Mouse (Mus musculus) stomach, embryonic 14.5 days (tissue): ENCODE data around the gene Vwa1. TPM values are rescaled to one million over a fixed set of nuclear protein-coding genes. Genes with fewer than 3 reads are reported as not detected.
A peak's percentile ranks its signal among the peaks of the same experiment; 100 is the strongest.

ENCODE experiments used
- ATAC-seq: fragments of 200-750 bp; cut with Nextera tagmentation; 2 replicates; pipeline ENCODE4 v1.8.0; 2017; ENCODE audit warnings: low read depth, moderate TSS enrichment; ENCODE audit not compliant: insufficient number of reproducible peaks, insufficient read depth, low FRiP score
- H3K27ac ChIP-seq: fragments of 300-500 bp; sonication (generic); 2 replicates; pipeline ENCODE4 v1.5.1; 2014; ENCODE audit warnings: mild to moderate bottlenecking, low read length, moderate library complexity, mixed read lengths
- H3K27me3 ChIP-seq: fragments of 300-500 bp; sonication (generic); 2 replicates; pipeline ENCODE4 v1.6.1; 2014; ENCODE audit warnings: low read length, control low read depth, mixed read lengths; ENCODE audit not compliant: control insufficient read depth, insufficient read depth
- H3K36me3 ChIP-seq: fragments of 300-500 bp; sonication (generic); 2 replicates; pipeline ENCODE4 v1.6.1; 2014; ENCODE audit warnings: mild to moderate bottlenecking, control low read depth, low read length, moderate library complexity, mixed read lengths; ENCODE audit not compliant: control insufficient read depth, insufficient read depth
- H3K4me1 ChIP-seq: fragments of 300-500 bp; sonication (generic); 2 replicates; pipeline ENCODE4 v1.6.1; 2014; ENCODE audit warnings: low read length, control low read depth, mixed read lengths; ENCODE audit not compliant: control insufficient read depth, insufficient read depth
- H3K4me2 ChIP-seq: fragments of 300-500 bp; sonication (generic); replicated peaks from 2 replicates; pipeline ENCODE4 v1.6.1; 2014; ENCODE audit warnings: low read depth, low read length, control low read depth
- H3K4me3 ChIP-seq: fragments of 300-500 bp; sonication (generic); 2 replicates; pipeline ENCODE4 v1.5.1; 2014; ENCODE audit warnings: low read depth, low read length, control low read depth
- H3K9ac ChIP-seq: fragments of 300-500 bp; sonication (generic); replicated peaks from 2 replicates; pipeline ENCODE4 v1.6.1; 2014; ENCODE audit warnings: low read depth, mild to moderate bottlenecking, control low read depth, low read length, moderate library complexity, mixed read lengths
- H3K9me3 ChIP-seq: fragments of 300-500 bp; sonication (generic); 2 replicates; pipeline ENCODE4 v1.6.1; 2016; ENCODE audit warnings: low read depth, low read length, control low read depth; ENCODE audit not compliant: control insufficient read depth
- WGBS: fragments of 180-500 bp; shearing (Covaris S2); extraction: QIAGEN DNeasy Blood & Tissue Kit; methylation state at CpG from one replicate; pipeline ENCODE4 v1.1.7; 2014; 5-methylcytosine and 5-hydroxymethylcytosine counted together
- polyA plus RNA-seq: library from polyadenylated mRNA; unstranded; fragments of >200 nt; fragmentation: Nextera tagmentation; extraction: Ambion mirVana; gene quantifications from 2 replicates; pipeline ENCODE4 v1.2.1, GENCODE M21; 2014

Gene Vwa1
- polyA plus RNA-seq, 1 experiment from 2014 or later: 26.8 TPM

GRCm38 (mm10) chr4:155775855-155776254, 1.4 kb upstream of the Vwa1 start:
- H3K27me3 ChIP-seq: no peaks in the 10 kb centered on the region
- H3K9ac ChIP-seq: no peak overlapping the region
- no peaks in the 10 kb centered on the region for H3K9me3 ChIP-seq
- ATAC-seq: no peak
- no peak overlapping the region for H3K4me2 ChIP-seq
- H3K4me3 ChIP-seq: no peak overlapping the region
- WGBS: 75% methylated on average over 3 of the region's 3 CpGs
- H3K4me1 ChIP-seq: peaks cover 17% of the 10 kb centered on the region; the same call in 1 of the 2 replicates
- H3K36me3 ChIP-seq: no peaks in the 10 kb centered on the region
- peak overlapping the region; percentile 89; the same call in 1 of the 2 replicates for H3K27ac ChIP-seq

GRCm38 (mm10) chr4:155774971-155775740, 658 bp upstream of the Vwa1 start:
- H3K27ac ChIP-seq: peak overlapping the region; percentile 89
- H3K4me3 ChIP-seq: peak overlapping the region; percentile 37; the same call in 1 of the 2 replicates
- no peaks in the 10 kb centered on the region for H3K9me3 ChIP-seq

GRCm38 (mm10) chr4:155773335-155774078, 991 bp downstream of the Vwa1 start:
- Histone ChIP-seq H3K4me3 (peak overlapping the region; percentile 37), H3K4me2 (peak overlapping the region; percentile 80), H3K4me1 (peaks cover 25% of the 10 kb centered on the region; the same call in 1 of the 2 replicates), H3K9ac (0 out of 2 replicates have a peak overlapping the region, but pooled peaks have one; percentile 25), H3K9me3 (no peaks in the 10 kb centered on the region), H3K27ac (peak overlapping the region; percentile 52; the same call in 1 of the 2 replicates), H3K36me3 (no peaks in the 10 kb centered on the region), H3K27me3 (no peaks in the 10 kb centered on the region)
- WGBS: 32% methylated on average over 5 of the region's 5 CpGs
- ATAC-seq: no peak

More at GRCm38 (mm10) chr4:155774971-155775740, 658 bp upstream of the Vwa1 start:
- WGBS: 45% methylated on average over 9 of the region's 9 CpGs
- no peaks in the 10 kb centered on the region for H3K36me3 ChIP-seq
- H3K4me2 ChIP-seq: peak overlapping the region; percentile 80
- H3K9ac ChIP-seq: no peak overlapping the region
- ATAC-seq: no peak
- H3K4me1 ChIP-seq: peaks cover 15% of the 10 kb centered on the region; the same call in 1 of the 2 replicates
- H3K27me3 ChIP-seq: no peaks in the 10 kb centered on the region

GRCm38 (mm10) chr4:155772786-155773185, 1.7 kb downstream of the Vwa1 start:
- Histone ChIP-seq H3K36me3 (no peaks in the 10 kb centered on the region), H3K4me1 (peaks cover 25% of the 10 kb centered on the region; the same call in 1 of the 2 replicates), H3K27ac (no peak overlapping the region), H3K4me3 (no peak overlapping the region), H3K9ac (no peak overlapping the region), H3K4me2 (no peak overlapping the region), H3K27me3 (no peaks in the 10 kb centered on the region), H3K9me3 (no peaks in the 10 kb centered on the region)
- ATAC-seq: no peak
- WGBS: 88% methylated on average over 13 of the region's 13 CpGs

GRCm38 (mm10) chr4:155771706-155772105, 2.8 kb downstream of the Vwa1 start:
- Histone ChIP-seq H3K27ac (no peak overlapping the region), H3K4me3 (no peak overlapping the region), H3K4me1 (peaks cover 25% of the 10 kb centered on the region; the same call in 1 of the 2 replicates), H3K4me2 (no peak overlapping the region), H3K36me3 (no peaks in the 10 kb centered on the region), H3K9ac (no peak overlapping the region), H3K9me3 (no peaks in the 10 kb centered on the region), H3K27me3 (no peaks in the 10 kb centered on the region)
- ATAC-seq: no peak
- 78% methylated on average over 2 of the region's 2 CpGs for WGBS

- Histone ChIP-seq H3K36me3 (no peaks in the 10 kb centered on the region), H3K4me1 (peaks cover 25% of the 10 kb centered on the region; the same call in 1 of the 2 replicates), H3K27ac (no peak overlapping the region), H3K9me3 (no peaks in the 10 kb centered on the region), H3K4me2 (peak overlapping the region; percentile 69), H3K27me3 (no peaks in the 10 kb centered on the region), H3K4me3 (peak overlapping the region; percentile 47), H3K9ac (peak overlapping the region; percentile 47)
- 0 out of 2 replicates have a peak, but pooled peaks have one; percentile 1 for ATAC-seq
- 42% methylated on average over 24 of the region's 24 CpGs for WGBS
Observed at GRCm38 (mm10) chr4:155770626-155771025, 3.9 kb downstream of the Vwa1 start.

- Histone ChIP-seq H3K4me1 (peaks cover 19% of the 10 kb centered on the region; the same call in 1 of the 2 replicates), H3K27ac (peak overlapping the region; percentile 56), H3K27me3 (no peaks in the 10 kb centered on the region), H3K36me3 (no peaks in the 10 kb centered on the region), H3K9ac (peak overlapping the region; percentile 47), H3K4me2 (peak overlapping the region; percentile 69), H3K4me3 (peak overlapping the region; percentile 47), H3K9me3 (no peaks in the 10 kb centered on the region)
- WGBS: under 1% methylated on average over 39 of the region's 39 CpGs
- ATAC-seq: peak; percentile 90
Observed at GRCm38 (mm10) chr4:155769880-155770512, 4.5 kb downstream of the Vwa1 start.

GRCm38 (mm10) chr4:155769496-155769879, 5.0 kb downstream of the Vwa1 start:
- Histone ChIP-seq H3K4me1 (peaks cover 16% of the 10 kb centered on the region; the same call in 1 of the 2 replicates), H3K4me3 (peak overlapping the region; percentile 47), H3K27me3 (no peaks in the 10 kb centered on the region), H3K27ac (no peak overlapping the region; the same call in 1 of the 2 replicates), H3K36me3 (no peaks in the 10 kb centered on the region), H3K9ac (0 out of 2 replicates have a peak overlapping the region, but pooled peaks have one; percentile 47), H3K4me2 (peak overlapping the region; percentile 69), H3K9me3 (no peaks in the 10 kb centered on the region)
- 64% methylated on average over 5 of the region's 5 CpGs for WGBS
- no peak for ATAC-seq
